Mouse (Mus musculus) cerebellum, adult 2 months (tissue): ENCODE data around the gene Efnb3.

Experiments
- CTCF ChIP-seq: fragments of 200-500 bp; IDR thresholded peaks from 2 replicates; pipeline ENCODE4 v1.5.1; 2011; ENCODE audit warnings: low read depth, mild to moderate bottlenecking, control low read depth, low read length, moderate library complexity, borderline replicate concordance; ENCODE audit not compliant: insufficient read depth
- POLR2A ChIP-seq: fragments of 200-500 bp; IDR thresholded peaks from 2 replicates; pipeline ENCODE4 v1.6.1; 2011; ENCODE audit warnings: low read length, control low read depth, borderline replicate concordance; ENCODE audit not compliant: insufficient read depth

GRCm38 (mm10) chr11:69513840-69514239 lies 46.2 kb downstream of the Efnb3 start:
- no peak for TF ChIP-seq POLR2A
- TF ChIP-seq CTCF = peak; percentile 86
